8 mouse cellular contexts compared by ENCODE assay signal in the genomic region with DNA sequence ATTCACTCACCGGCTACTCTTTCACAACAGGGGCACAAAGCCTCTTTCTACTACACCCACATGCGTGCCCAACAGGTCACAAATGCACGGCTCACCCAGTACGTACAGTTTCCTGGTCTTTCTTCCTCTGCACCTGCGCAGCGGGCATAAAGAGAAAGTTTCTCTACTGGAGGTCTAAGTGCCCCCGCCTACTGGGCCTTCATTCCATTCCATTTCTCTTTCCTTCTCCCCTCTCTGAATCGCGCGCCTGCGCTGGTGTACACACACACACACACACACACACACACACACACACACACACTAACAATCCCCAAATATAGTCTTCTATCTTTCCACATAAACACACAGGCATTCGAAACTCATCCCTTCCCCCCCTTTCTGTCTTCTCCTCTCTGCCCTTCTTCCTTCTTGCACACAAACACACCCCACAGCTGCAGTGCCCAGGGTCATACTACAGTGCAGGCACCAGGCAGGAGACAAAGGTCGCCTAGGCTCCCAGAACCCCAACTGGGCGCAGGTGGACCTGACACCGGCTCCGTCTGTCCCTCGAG. TPM values are rescaled to one million over a fixed set of nuclear protein-coding genes. Genes with fewer than 3 reads are reported as not detected.
DNase-seq lines count a peak whose midpoint lies in the region; ATAC-seq and TF ChIP-seq lines count a peak whose summit lies in the region.

No protein-coding gene starts in this region.

- WGBS in kidney, adult 2 months = 4% methylated on average over 17 of the region's 17 CpGs
- WGBS in hindbrain, embryonic 11.5 days = 19% methylated on average over 13 of the region's 17 CpGs
- WGBS in liver, embryonic 13.5 days (ENCODE audit: insufficient replicate concordance) = 15% methylated on average over 17 of the region's 17 CpGs

- no peaks in the 10 kb centered on the region for H3K27me3 ChIP-seq in kidney, adult 2 months (replicated peaks; ENCODE audit: control insufficient read depth, insufficient read depth, low read length)
- no peaks in the 10 kb centered on the region for H3K27me3 ChIP-seq in hindbrain, embryonic 11.5 days (ENCODE audit: control insufficient read depth, insufficient read depth, low read length)
- H3K27me3 ChIP-seq in liver, embryonic 13.5 days = peaks cover 37% of the 10 kb centered on the region

- H3K4me1 ChIP-seq in kidney, adult 2 months (ENCODE audit: control insufficient read depth, insufficient read depth, low read length) = peaks cover 33% of the 10 kb centered on the region
- peaks cover 12% of the 10 kb centered on the region for H3K4me1 ChIP-seq in hindbrain, embryonic 11.5 days (replicated peaks; ENCODE audit: control insufficient read depth, insufficient read depth, low read length)
- peaks cover 54% of the 10 kb centered on the region for H3K4me1 ChIP-seq in liver, embryonic 13.5 days (replicated peaks)

- no peak for TF ChIP-seq CTCF in kidney, adult 2 months (conservative IDR thresholded peaks at IDR 0.05; ENCODE audit: insufficient read depth, insufficient read length, low read depth, low read length)

- H3K27ac ChIP-seq in kidney, adult 2 months (ENCODE audit: insufficient read depth, low read depth, low read length) = peak overlapping the region; percentile 85
- H3K27ac ChIP-seq in hindbrain, embryonic 11.5 days (ENCODE audit: low read depth, low read length) = no peak overlapping the region
- H3K27ac ChIP-seq in liver, embryonic 13.5 days = no peak overlapping the region

- H3K9ac ChIP-seq in hindbrain, embryonic 11.5 days (ENCODE audit: low read depth, low read length) = peak overlapping the region; percentile 85
- peak overlapping the region; percentile 66 for H3K9ac ChIP-seq in liver, embryonic 13.5 days

- H3K9me3 ChIP-seq in hindbrain, embryonic 11.5 days (ENCODE audit: control insufficient read depth, low read length) = no peaks in the 10 kb centered on the region
- H3K9me3 ChIP-seq in liver, embryonic 13.5 days (replicated peaks) = no peaks in the 10 kb centered on the region

- H3K4me2 ChIP-seq in hindbrain, embryonic 11.5 days (replicated peaks; ENCODE audit: low read depth, low read length) = peak overlapping the region; percentile 88
- H3K4me2 ChIP-seq in liver, embryonic 13.5 days = peak overlapping the region; percentile 83

- peak; percentile 81 for ATAC-seq in hindbrain, embryonic 11.5 days (ENCODE audit: low FRiP score)
- peak; percentile 70 for ATAC-seq in liver, embryonic 13.5 days (ENCODE audit: low read depth)
- ATAC-seq in monocyte, adult 5-6 weeks (replicated peaks; ENCODE audit: insufficient number of reproducible peaks, low FRiP score, low TSS enrichment, poor library complexity, severe bottlenecking) = peak; percentile 20; the same call in 1 of the 2 replicates

- TF ChIP-seq POLR2A in kidney, adult 2 months (IDR thresholded peaks at IDR 0.05; ENCODE audit: low read depth, low read length) = no peak

- H3K4me3 ChIP-seq in kidney, adult 2 months (ENCODE audit: insufficient read depth, low read depth, low read length) = peak overlapping the region; percentile 79
- H3K4me3 ChIP-seq in hindbrain, embryonic 11.5 days (ENCODE audit: low read depth, low read length) = peak overlapping the region; percentile 84
- H3K4me3 ChIP-seq in liver, embryonic 13.5 days (replicated peaks) = peak overlapping the region; percentile 69

- H3K36me3 ChIP-seq in kidney, adult 2 months (ENCODE audit: control insufficient read depth, insufficient read depth, low read length) = no peaks in the 10 kb centered on the region
- H3K36me3 ChIP-seq in hindbrain, embryonic 11.5 days (ENCODE audit: control insufficient read depth, insufficient read depth, low read length) = no peaks in the 10 kb centered on the region
- H3K36me3 ChIP-seq in liver, embryonic 13.5 days = no peaks in the 10 kb centered on the region

- DNase-seq in kidney, adult 2 months = no peak
- DNase-seq in kidney, adult 18-20 months = no peak
- peak; percentile 85 for DNase-seq in adipocyte (ENCODE audit: low spot score)
- DNase-seq in hindbrain, embryonic 11.5 days (ENCODE audit: low spot score) = no peak
- no peak for DNase-seq in liver, embryonic 13.5 days
- no peak for DNase-seq in frontal cortex, adult 2 months (ENCODE audit: extremely low spot score in 1 of 2, low spot score in 1 of 2)
- no peak for DNase-seq in retina, postnatal 1 day

RNA-seq across cellular contexts. Expression of a gene that starts 0.5 kb away (rescaled TPM):
- 30.7 and 33.7 TPM in 2 replicates for polyA plus RNA-seq in kidney, adult 2 months (2012; rRNA removed)
- 25.1 and 29.2 TPM in 2 replicates for polyA plus RNA-seq in hindbrain, embryonic 11.5 days (2014; fragmentation: Nextera tagmentation; extraction: Ambion mirVana)
- 12.3 and 14.2 TPM in 2 replicates for polyA plus RNA-seq in liver, embryonic 13.5 days (2015; fragmentation: Nextera tagmentation; extraction: Ambion mirVana)
- total RNA-seq in monocyte, adult 5-6 weeks (2017) = 7.1 to 11.7 TPM (median 9.6 TPM) in 3 replicates
- polyA plus RNA-seq in frontal cortex, adult 2 months (2012; rRNA removed) = 24.6 and 29.5 TPM in 2 replicates

Comparison
In these comparisons a context has a peak if more than half of its experiments do, and no peak if none do; other contexts are left out.
1. ATAC-seq: peak in every context shown above with its lines; median percentile 81 in hindbrain, embryonic 11.5 days; 70 in liver, embryonic 13.5 days; 20 in monocyte, adult 5-6 weeks.